Mouse (Mus musculus) frontal cortex, postnatal 10 days (tissue): ENCODE measurements at regions not wholly inside any gene's neighbourhood (a gene's known extent, or its start where the extent isn't known, plus 50 kb on each side); places are given as distances from the start of the nearest gene placed in this dataset.

Experiments used
- DNase-seq, 2 experiments: peaks; one replicate each; pipeline ENCODE4 v3.0.0; 2022; ENCODE audit warnings: low spot score in 2 of 2, mixed read lengths in 1 of 2

- DNase-seq = no peak
Measured at GRCm38 (mm10) chr1:39100492-39100891, 93.0 kb upstream of the Npas2 start.

GRCm38 (mm10) chr1:39102126-39102905, 91.2 kb upstream of the Npas2 start:
- DNase-seq = no peak

GRCm38 (mm10) chr1:39102989-39103910, 90.3 kb upstream of the Npas2 start:
- no peak for DNase-seq

GRCm38 (mm10) chr1:39105546-39106371, 87.8 kb upstream of the Npas2 start:
- no peak for DNase-seq

GRCm38 (mm10) chr1:39106372-39106643, 87.2 kb upstream of the Npas2 start:
- DNase-seq = no peak

- DNase-seq = no peak
Measured at GRCm38 (mm10) chr1:39106650-39107049, 86.9 kb upstream of the Npas2 start.

- no peak for DNase-seq
Measured at GRCm38 (mm10) chr1:39116319-39116718, 77.2 kb upstream of the Npas2 start.

GRCm38 (mm10) chr1:39122316-39123015, 71.1 kb upstream of the Npas2 start:
- DNase-seq = no peak

GRCm38 (mm10) chr1:39123081-39123812, 70.3 kb upstream of the Npas2 start:
- no peak for DNase-seq

GRCm38 (mm10) chr1:39123813-39124146, 69.8 kb upstream of the Npas2 start:
- no peak for DNase-seq

- DNase-seq = no peak
Measured at GRCm38 (mm10) chr1:39134521-39134920, 59.0 kb upstream of the Npas2 start.

- DNase-seq = no peak
Measured at GRCm38 (mm10) chr1:39143054-39143453, 50.5 kb upstream of the Npas2 start.

- DNase-seq = no peak
Measured at GRCm38 (mm10) chr1:39143626-39144025, 49.9 kb upstream of the Npas2 start.
